Mouse (Mus musculus) midbrain, embryonic 11.5 days (tissue): ENCODE measurements around the gene Gm49342. TPM values are rescaled to one million over a fixed set of nuclear protein-coding genes. Genes with fewer than 3 reads are reported as not detected.
"Not testable (repeated sequence)": the region's sequence is repeated elsewhere in the genome, so short reads cannot be mapped to it uniquely, and the experiment has no call there.

Experiments
- ATAC-seq: fragments of 200-750 bp; cut with Nextera tagmentation; 2 replicates; pipeline ENCODE4 v1.8.0; 2017; ENCODE audit warnings: moderate TSS enrichment, moderate library complexity; ENCODE audit not compliant: low FRiP score
- DNase-seq: peaks from one replicate; pipeline ENCODE4 v3.0.0; 2015; ENCODE audit warnings: low spot score; ENCODE audit errors: missing footprints
- H3K27ac ChIP-seq: fragments of 300-500 bp; sonication (generic); 2 replicates; pipeline ENCODE4 v1.5.1; 2014; ENCODE audit warnings: low read depth, low read length
- H3K27me3 ChIP-seq: fragments of 300-500 bp; sonication (generic); 2 replicates; pipeline ENCODE4 v1.6.1; 2014; ENCODE audit warnings: mild to moderate bottlenecking, low read length, moderate library complexity, mixed read lengths; ENCODE audit not compliant: control insufficient read depth, insufficient read depth
- H3K36me3 ChIP-seq: fragments of 300-500 bp; sonication (generic); 2 replicates; pipeline ENCODE4 v1.6.1; 2014; ENCODE audit warnings: mild to moderate bottlenecking, low read length, moderate library complexity, mixed read lengths; ENCODE audit not compliant: control insufficient read depth, insufficient read depth
- H3K4me1 ChIP-seq: fragments of 300-500 bp; sonication (generic); 2 replicates; pipeline ENCODE4 v1.6.1; 2014; ENCODE audit warnings: low read length; ENCODE audit not compliant: control insufficient read depth, insufficient read depth
- H3K4me2 ChIP-seq: fragments of 300-500 bp; sonication (generic); 2 replicates; pipeline ENCODE4 v1.6.1; 2014; ENCODE audit warnings: mild to moderate bottlenecking, moderate library complexity
- H3K4me3 ChIP-seq: fragments of 300-500 bp; sonication (generic); 2 replicates; pipeline ENCODE4 v1.5.1; 2014; ENCODE audit warnings: low read depth, low read length
- H3K9ac ChIP-seq: fragments of 300-500 bp; sonication (generic); 2 replicates; pipeline ENCODE4 v1.6.1; 2014; ENCODE audit warnings: low read length
- H3K9me3 ChIP-seq: fragments of 300-500 bp; sonication (generic); 2 replicates; pipeline ENCODE4 v1.6.1; 2016; ENCODE audit warnings: low read length; ENCODE audit not compliant: control insufficient read depth
- WGBS: fragments of 180-500 bp; shearing (Covaris S2); extraction: QIAGEN DNeasy Blood & Tissue Kit; methylation state at CpG from one replicate; pipeline ENCODE4 v1.1.7; 2014; 5-methylcytosine and 5-hydroxymethylcytosine counted together
- polyA plus RNA-seq: library from polyadenylated mRNA; unstranded; fragments of >200 nt; fragmentation: Nextera tagmentation; extraction: Ambion mirVana; gene quantifications from 2 replicates; pipeline ENCODE4 v1.2.1, GENCODE M21; 2014

Gm49342 gene
- polyA plus RNA-seq, 1 experiment from 2014 or later, result not detected

DNA sequence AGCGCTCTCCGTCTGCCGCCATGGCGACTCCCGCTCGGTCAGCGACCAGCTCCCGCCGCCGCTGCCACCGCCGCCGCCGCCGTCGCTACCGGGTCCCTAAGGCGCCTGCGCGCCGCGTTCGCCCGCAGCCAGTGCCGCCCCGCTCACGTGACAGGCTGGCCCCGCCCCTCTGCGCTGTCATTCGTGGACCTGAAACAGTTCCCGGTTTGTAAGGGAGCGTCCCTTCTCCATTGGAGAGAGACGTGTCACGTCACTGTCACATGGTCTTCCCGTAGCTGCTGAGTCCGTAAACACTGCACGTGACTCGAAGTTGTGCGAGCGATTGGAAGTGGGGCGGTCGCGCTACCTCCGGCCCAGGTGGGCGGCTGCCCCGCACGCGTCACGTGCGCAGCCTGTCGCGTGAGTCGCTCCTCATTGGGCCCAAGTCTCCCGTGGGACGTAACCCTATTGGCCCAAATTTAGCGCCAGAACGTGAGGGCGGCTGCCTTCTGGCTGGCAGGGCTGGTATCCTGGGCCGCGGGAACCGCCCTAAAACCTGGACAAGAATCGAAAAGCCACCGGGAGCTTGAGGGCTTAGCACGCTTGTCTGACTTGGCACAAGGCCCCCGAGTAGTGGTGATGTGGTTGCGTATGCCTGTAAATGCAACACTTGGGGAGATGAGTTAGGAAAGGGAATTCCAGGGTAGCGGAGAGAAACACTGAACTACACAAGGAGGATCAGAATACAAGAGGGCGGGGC, 13.4 kb upstream of the Gm49342 start, which contains the start of the genes Pip4p1 and Pnp:
Gene Pip4p1, minus strand, starts transcription at position 103 of the 739 bp plus-strand sequence.
Gene Pnp, plus strand, starts transcription at position 329 of the 739 bp plus-strand sequence.
- peaks cover 19% of the 10 kb centered on the region for H3K4me1 ChIP-seq
- peak within 1 kb of the TSS; percentile 78 for H3K27ac ChIP-seq
- WGBS, result under 1% methylated on average over 61 of the region's 68 CpGs
- no peaks in the 10 kb centered on the region for H3K27me3 ChIP-seq
- peaks cover 8% of the 10 kb centered on the region; the same call in 1 of the 2 replicates for H3K36me3 ChIP-seq
- peak within 1 kb of the TSS; percentile 95 for H3K4me3 ChIP-seq
- peak within 1 kb of the TSS; percentile 95 for H3K9ac ChIP-seq
- ATAC-seq (peak; percentile 99), DNase-seq (peak; percentile 100)
- H3K9me3 ChIP-seq, result no peaks in the 10 kb centered on the region
- peak within 1 kb of the TSS; percentile 90 for H3K4me2 ChIP-seq

DNA sequence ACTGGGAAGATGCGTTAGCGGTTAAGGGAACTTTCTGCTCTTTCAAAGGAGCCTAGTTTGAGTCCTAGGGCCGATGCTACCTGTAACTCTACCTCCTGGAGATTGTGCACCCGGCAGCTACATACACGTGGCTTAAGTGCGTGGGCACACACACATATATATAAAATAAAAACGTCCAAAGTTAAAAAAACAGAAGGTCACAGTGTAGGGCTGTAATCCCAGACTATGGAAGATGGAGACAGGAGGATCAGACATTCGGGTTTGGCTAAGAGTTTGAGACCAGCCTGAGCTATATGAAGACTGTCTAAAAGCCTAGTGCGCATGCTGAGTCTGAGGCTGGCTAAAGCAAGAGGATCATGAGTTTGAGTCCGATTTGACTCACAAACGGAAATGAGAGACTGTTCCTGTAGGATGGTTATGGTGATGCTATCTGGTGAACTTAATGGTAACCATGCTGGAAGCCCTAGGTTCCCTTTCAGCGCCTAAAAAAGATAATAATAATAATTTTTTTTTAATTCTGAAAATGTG, 12.8 kb upstream of the Gm49342 start:
- Histone ChIP-seq H3K27ac (peak overlapping the region; percentile 78), H3K9me3 (no peaks in the 10 kb centered on the region), H3K9ac (peak overlapping the region; percentile 68), H3K36me3 (peaks cover 8% of the 10 kb centered on the region; the same call in 1 of the 2 replicates), H3K4me2 (peak overlapping the region; percentile 90), H3K4me3 (peak overlapping the region; percentile 95), H3K4me1 (peaks cover 13% of the 10 kb centered on the region), H3K27me3 (no peaks in the 10 kb centered on the region)
- DNase-seq, result no peak
- ATAC-seq, result no peak
- 11% methylated on average over 12 of the region's 12 CpGs for WGBS

DNA sequence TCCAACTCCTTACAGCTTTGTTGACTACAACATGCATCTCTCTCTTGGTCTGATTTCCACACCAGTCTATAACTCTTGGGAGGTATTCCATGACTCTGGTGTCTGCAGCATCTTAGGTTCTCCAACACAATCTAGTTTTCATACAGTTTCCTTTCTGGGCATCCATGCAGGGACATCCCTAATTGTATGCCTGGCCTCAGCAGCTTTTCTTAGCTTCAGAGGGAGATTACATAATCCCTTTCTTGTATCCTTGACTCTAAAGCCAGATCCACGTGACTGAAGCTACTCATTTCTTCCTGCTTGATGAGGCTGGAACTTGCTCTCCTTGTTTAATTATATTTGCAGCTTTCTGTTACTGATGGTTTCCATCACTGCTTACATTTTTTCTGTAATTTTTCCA, 7.7 kb upstream of the Gm49342 start:
- ATAC-seq, result no peak
- no peaks in the 10 kb centered on the region for H3K27me3 ChIP-seq
- no peak overlapping the region for H3K27ac ChIP-seq
- no peaks in the 10 kb centered on the region for H3K9me3 ChIP-seq
- H3K4me1 ChIP-seq, result peaks cover 3% of the 10 kb centered on the region
- H3K4me3 ChIP-seq, result no peak overlapping the region
- H3K4me2 ChIP-seq, result no peak overlapping the region
- H3K9ac ChIP-seq, result no peak overlapping the region
- no peak for DNase-seq
- H3K36me3 ChIP-seq, result no peaks in the 10 kb centered on the region
- WGBS, result 44% methylated on average over 1 of the region's 1 CpGs

DNA sequence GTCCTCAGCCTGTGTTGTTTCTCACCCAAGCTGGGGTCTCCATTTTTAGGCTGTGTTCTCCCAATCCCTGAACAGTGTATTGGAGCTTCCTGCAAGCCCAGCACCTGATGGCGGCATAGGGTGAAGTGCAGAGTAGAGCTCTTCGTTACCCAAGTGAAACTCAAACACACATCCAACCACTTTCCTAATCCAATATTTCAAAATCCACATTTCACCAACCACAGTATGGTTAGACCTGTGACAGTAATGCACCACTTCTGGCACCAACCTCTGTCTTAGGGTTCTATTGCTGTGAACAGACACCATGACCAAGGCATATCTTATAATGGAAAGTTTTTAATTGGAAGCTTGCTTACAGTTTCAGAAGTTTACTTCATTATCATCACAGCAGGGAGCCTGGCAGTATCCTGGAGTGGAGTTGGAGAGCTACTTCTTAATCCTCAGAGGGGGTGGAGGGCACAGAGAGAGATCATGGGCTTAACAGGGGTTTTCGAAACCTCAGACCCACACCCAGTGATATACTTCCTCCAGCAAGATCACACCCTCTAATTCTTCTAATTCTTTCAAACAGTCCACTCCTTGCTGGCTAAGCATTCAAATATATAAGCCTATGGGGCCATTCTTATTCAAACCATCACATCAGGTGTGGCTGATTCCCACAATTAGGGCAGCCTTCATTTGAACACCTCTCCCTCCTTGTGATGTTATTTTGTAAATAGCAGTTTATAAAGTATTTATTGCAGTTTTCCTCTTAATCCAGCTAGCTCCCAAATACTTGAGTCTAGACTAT, 6.0 kb upstream of the Gm49342 start:
- WGBS, result 86% methylated on average over 3 of the region's 3 CpGs

DNA sequence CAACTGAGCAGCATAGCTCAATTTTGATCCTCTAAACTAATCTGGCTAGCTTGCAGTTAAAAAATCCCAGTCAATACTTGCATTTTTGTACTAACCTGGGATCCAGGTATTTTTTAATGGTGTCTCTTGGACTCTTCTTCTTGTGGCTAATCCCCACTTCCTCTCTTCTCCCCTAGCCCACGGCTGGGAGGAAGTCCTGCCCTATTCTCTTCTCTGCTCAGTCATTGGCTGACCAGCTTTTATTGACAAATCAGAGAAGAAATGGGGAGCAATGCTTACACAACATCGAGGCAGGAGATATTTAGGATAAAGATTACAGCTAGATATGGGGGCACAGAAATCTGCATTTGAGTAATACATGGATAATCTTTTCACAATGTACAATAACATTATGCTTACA, 5.4 kb upstream of the Gm49342 start:
- Histone ChIP-seq H3K4me1 (no peaks in the 10 kb centered on the region), H3K4me3 (no peak overlapping the region), H3K9ac (no peak overlapping the region), H3K27ac (no peak overlapping the region), H3K27me3 (no peaks in the 10 kb centered on the region), H3K9me3 (no peaks in the 10 kb centered on the region), H3K36me3 (no peaks in the 10 kb centered on the region), H3K4me2 (no peak overlapping the region)
- DNase-seq (no peak), ATAC-seq (no peak)
- WGBS, result 49% methylated on average over 2 of the region's 2 CpGs

More for the DNA sequence above, 6.0 kb upstream of the Gm49342 start:
- DNase-seq (no peak), ATAC-seq (no peak)
- H3K27me3 ChIP-seq, result no peaks in the 10 kb centered on the region
- H3K9me3 ChIP-seq, result no peaks in the 10 kb centered on the region
- H3K36me3 ChIP-seq, result no peaks in the 10 kb centered on the region
- no peak overlapping the region for H3K9ac ChIP-seq
- H3K4me3 ChIP-seq, result no peak overlapping the region
- no peak overlapping the region for H3K4me2 ChIP-seq
- H3K4me1 ChIP-seq, result no peaks in the 10 kb centered on the region
- no peak overlapping the region for H3K27ac ChIP-seq

DNA sequence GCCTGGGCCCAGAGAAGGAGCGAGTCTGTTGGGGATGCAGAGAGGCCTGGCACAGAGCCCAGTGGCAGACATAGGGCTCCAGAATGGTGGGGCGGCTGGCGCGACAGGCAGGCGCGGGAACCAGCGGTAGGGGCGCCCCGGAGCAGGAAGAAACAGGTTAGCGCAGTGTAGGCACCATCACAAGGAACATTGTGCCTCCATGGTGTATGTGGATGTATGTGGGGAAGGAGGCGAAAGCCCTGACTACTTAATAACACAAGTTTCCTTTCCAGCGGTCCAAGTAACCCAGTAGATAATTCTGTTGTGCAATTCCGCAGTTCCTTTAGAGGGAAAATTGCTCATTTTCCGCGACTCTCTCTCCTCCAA, 334 bp downstream of the Gm49342 start:
- H3K27ac ChIP-seq, result peak overlapping the region; percentile 32
- H3K9ac ChIP-seq, result peak overlapping the region; percentile 60
- not testable (repeated sequence) for H3K9me3 ChIP-seq, H3K27me3 ChIP-seq, H3K36me3 ChIP-seq, H3K4me1 ChIP-seq
- DNase-seq (peak; percentile 94), ATAC-seq (peak; percentile 97)
- H3K4me2 ChIP-seq, result peak overlapping the region; percentile 61
- under 1% methylated on average over 14 of the region's 15 CpGs for WGBS
- peak overlapping the region; percentile 38 for H3K4me3 ChIP-seq

DNA sequence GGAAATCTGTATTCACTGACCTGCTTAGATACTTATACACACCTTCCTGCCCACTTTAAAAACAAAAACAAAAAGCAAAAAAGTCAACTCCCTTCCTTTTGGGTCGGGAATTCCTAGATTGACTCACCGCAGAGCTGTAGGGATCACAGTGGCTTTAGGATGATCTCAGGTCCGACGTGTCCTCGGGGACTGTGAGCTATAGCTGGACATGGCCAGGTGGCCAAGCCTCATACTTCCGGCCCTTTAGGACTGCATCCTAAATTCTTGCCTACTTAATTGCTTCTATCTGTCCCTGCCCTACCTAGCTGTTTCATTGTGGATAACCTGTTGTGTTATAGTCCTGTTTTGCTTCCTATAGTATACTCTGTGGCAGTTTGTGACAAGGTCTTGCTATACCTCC, 764 bp downstream of the Gm49342 start:
- ATAC-seq, H3K36me3 ChIP-seq, DNase-seq, H3K9me3 ChIP-seq, H3K27me3 ChIP-seq, H3K4me1 ChIP-seq, H3K27ac ChIP-seq: not testable (repeated sequence)
- H3K4me3 ChIP-seq, result peak overlapping the region; percentile 38
- H3K9ac ChIP-seq, result peak overlapping the region; percentile 60
- H3K4me2 ChIP-seq, result peak overlapping the region; percentile 61
- 12% methylated on average over 6 of the region's 6 CpGs for WGBS

DNA sequence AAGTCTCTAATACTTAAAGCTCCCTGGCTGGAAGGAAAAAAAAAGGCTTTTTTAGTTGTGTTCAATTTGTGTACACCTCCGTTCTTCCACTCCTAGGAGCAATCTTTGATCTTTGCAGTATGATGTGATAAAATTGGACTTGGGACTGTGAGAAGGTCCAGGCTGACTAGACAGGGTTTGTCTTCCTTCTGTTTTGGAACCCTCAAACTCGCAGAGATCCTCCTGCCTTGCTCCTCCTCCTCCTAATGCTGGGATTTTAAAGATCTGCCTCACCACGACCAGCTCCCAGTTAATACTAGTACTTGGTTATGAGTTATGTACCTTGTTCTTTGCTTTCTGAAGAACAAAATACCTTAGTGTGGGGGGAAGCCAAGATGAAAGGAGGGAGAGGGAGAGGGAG, 1.2 kb downstream of the Gm49342 start:
- Histone ChIP-seq H3K9ac (peak overlapping the region; percentile 60; the same call in 1 of the 2 replicates), H3K4me3 (peak overlapping the region; percentile 38; the same call in 1 of the 2 replicates), H3K4me2 (peak overlapping the region; percentile 61)
- WGBS, result 31% methylated on average over 3 of the region's 3 CpGs
- not testable (repeated sequence) for H3K27ac ChIP-seq, H3K27me3 ChIP-seq, H3K4me1 ChIP-seq, DNase-seq, H3K9me3 ChIP-seq, H3K36me3 ChIP-seq, ATAC-seq

DNA sequence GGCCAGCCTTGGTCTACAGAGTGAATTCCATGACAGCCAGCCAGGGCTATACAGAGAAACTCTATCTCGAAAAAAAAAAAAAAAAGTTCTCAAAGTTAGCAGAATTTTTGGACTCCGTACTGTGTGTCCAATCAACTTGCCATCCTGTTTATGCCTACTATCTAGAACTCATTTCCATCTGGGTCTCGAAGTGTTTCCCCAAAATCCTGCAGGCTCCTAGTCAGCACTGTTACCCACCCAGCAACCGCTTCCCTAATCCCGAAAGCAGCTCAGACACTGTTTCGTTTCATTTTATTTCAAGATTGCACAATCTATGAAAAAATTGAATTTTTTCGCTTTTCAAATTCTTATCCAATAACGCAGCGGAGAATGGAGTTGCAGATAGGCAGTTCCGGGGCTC, 11.2 kb downstream of the Gm49342 start:
- H3K27ac ChIP-seq, result no peak overlapping the region
- no peaks in the 10 kb centered on the region for H3K27me3 ChIP-seq
- no peak overlapping the region for H3K4me3 ChIP-seq
- WGBS, result 91% methylated on average over 10 of the region's 10 CpGs
- peak; percentile 66 for DNase-seq
- H3K9me3 ChIP-seq, result no peaks in the 10 kb centered on the region
- no peak overlapping the region for H3K4me2 ChIP-seq
- no peak overlapping the region for H3K9ac ChIP-seq
- ATAC-seq, result no peak
- peaks cover 3% of the 10 kb centered on the region; the same call in 1 of the 2 replicates for H3K36me3 ChIP-seq
- H3K4me1 ChIP-seq, result no peaks in the 10 kb centered on the region
